Mouse (Mus musculus): ENCODE results near the gene Zic5.

GRCm38 (mm10) chr14:122481181-122481580 is 15.7 kb upstream of the Zic5 start:
- TF ChIP-seq CTCF (IDR thresholded peaks at IDR 0.05; ENCODE audit: low read depth) = no peak
- no peak for TF ChIP-seq EP300 (IDR thresholded peaks at IDR 0.05; ENCODE audit: low read depth)

All from liver, postnatal 0 days (tissue).